Mouse (Mus musculus): ENCODE data around the gene 2200002D01Rik.

- peak; percentile 48 for TF ChIP-seq CTCF (IDR thresholded peaks at IDR 0.05; ENCODE audit: extremely low read depth, insufficient read depth, low read length)
- no peak for TF ChIP-seq POLR2A (IDR thresholded peaks at IDR 0.05; ENCODE audit: extremely low read depth, insufficient read depth, low read length)
Observed at GRCm38 (mm10) chr7:29288942-29289638, 40.8 kb upstream of the 2200002D01Rik start, which contains the start of gene Ppp1r14a.
